Mouse (Mus musculus) B cell, adult 67 days (primary cell): ENCODE measurements around the gene Trub2. TPM values are rescaled to one million over a fixed set of nuclear protein-coding genes. Genes with fewer than 3 reads are reported as not detected.

Source experiments
- total RNA-seq, 2 experiments: library from RNA; stranded (reverse); gene quantifications; 4 replicates each; pipeline ENCODE4 v1.2.4; 2023

Gene Trub2
- total RNA-seq, result 10 to 100 TPM; 44.8 to 55.8 TPM

GRCm38 (mm10) chr2:29787937-29788681, at the start of gene Trub2:
Gene Trub2, minus strand, starts transcription at chr2:29788502.

GRCm38 (mm10) chr2:29820025-29820817, 31.9 kb upstream of the Trub2 start, which contains the start of gene Urm1:
Gene Urm1, plus strand, starts transcription at chr2:29820075.

GRCm38 (mm10) chr2:29802075-29802826, 13.9 kb upstream of the Trub2 start, which contains the start of gene Slc27a4:
Gene Slc27a4, plus strand, starts transcription at chr2:29802634.

GRCm38 (mm10) chr2:29787104-29787917, 991 bp downstream of the Trub2 start, which contains the start of gene Coq4:
Gene Coq4, plus strand, starts transcription at chr2:29787493.

DNA sequence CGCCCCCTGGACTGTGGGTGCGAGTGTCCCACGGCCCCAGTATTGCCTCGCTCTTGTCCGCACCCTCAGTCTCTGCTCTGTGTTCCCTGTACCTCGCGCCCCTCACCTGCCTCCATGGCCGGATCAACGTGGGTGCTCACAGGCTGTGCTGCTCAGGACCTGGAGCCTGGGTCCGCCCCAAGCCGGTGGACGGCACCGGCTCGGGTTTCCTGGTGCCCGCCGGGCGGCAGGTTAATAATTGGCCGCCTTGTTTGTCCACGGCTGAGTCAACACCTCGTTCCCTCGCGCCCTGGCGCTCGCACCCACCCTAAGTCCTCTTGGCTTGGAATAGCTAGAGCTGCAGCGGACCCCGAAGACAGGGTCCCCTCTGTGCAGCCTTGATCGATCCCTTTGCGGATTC, 36.8 kb downstream of the Trub2 start, which contains the start of gene Gm13420:
TSS of gene Gm13420 (minus strand) at position 189 of the 400 bp plus-strand sequence.

Other genes with a start within 250 kb of the Trub2 start
- 100 to 1,000 TPM; 149 to 160 TPM for gene Rapgef1, start 168.8 kb downstream of the Trub2 start, total RNA-seq
- gene Gm13420, start 36.8 kb downstream of the Trub2 start, total RNA-seq, result under 1 TPM in 1 of 2 experiments, not detected in 1; 0.53 TPM
- gene Gm13547, start 29.2 kb downstream of the Trub2 start, total RNA-seq, result under 1 TPM in 1 of 2 experiments, not detected in 1; 0.98 TPM
- 1 to 10 TPM; 7.0 to 7.9 TPM for gene Coq4, start 1.0 kb downstream of the Trub2 start, total RNA-seq
- 10 to 100 TPM; 16.4 to 18.7 TPM for gene Slc27a4, start 14.1 kb upstream of the Trub2 start, total RNA-seq
- 10 to 100 TPM; 43.6 to 47.9 TPM for gene Urm1, start 31.6 kb upstream of the Trub2 start, total RNA-seq
- gene Cercam, start 80.7 kb upstream of the Trub2 start, total RNA-seq, result 1 to 10 TPM in 1 of 2 experiments, under 1 TPM in 1; 0.68 to 1.2 TPM
- gene Odf2, start 100.7 kb upstream of the Trub2 start, total RNA-seq, result 100 to 1,000 TPM; 118 to 127 TPM
- 10 to 100 TPM; 76.1 to 100.0 TPM for gene Gle1, start 146.9 kb upstream of the Trub2 start, total RNA-seq
- gene Sptan1, start 177.1 kb upstream of the Trub2 start, total RNA-seq, result 100 to 1,000 TPM; 287 to 297 TPM